Mouse (Mus musculus) frontal cortex, adult (tissue): Measurements from ENCODE around the gene Kxd1.

Experiments used
- ATAC-seq: cut with Nextera tagmentation; 2 replicates; pipeline ENCODE4 v1.9.2; 2017; ENCODE audit warnings: mild to moderate bottlenecking, moderate library complexity, mixed read lengths; ENCODE audit not compliant: low TSS enrichment

Kxd1 gene

GRCm38 (mm10) chr8:70467907-70468306 lies 59.8 kb downstream of the Kxd1 start:
- ATAC-seq: no peak

- no peak for ATAC-seq
Measured at GRCm38 (mm10) chr8:70467229-70467725, 60.5 kb downstream of the Kxd1 start.

GRCm38 (mm10) chr8:70466771-70467170 lies 61.0 kb downstream of the Kxd1 start:
- ATAC-seq: no peak

- ATAC-seq: no peak
Measured at GRCm38 (mm10) chr8:70466305-70466704, 61.5 kb downstream of the Kxd1 start.

- no peak for ATAC-seq
Measured at GRCm38 (mm10) chr8:70465701-70466100, 62.1 kb downstream of the Kxd1 start.

- ATAC-seq: no peak
Measured at GRCm38 (mm10) chr8:70464162-70464561, 63.6 kb downstream of the Kxd1 start.

- peak; percentile 83 for ATAC-seq
Measured at GRCm38 (mm10) chr8:70463306-70463705, 64.5 kb downstream of the Kxd1 start.

- ATAC-seq: peak; percentile 25; the same call in 1 of the 2 replicates
Measured at GRCm38 (mm10) chr8:70462516-70462813, 65.3 kb downstream of the Kxd1 start.

- ATAC-seq: no peak
Measured at GRCm38 (mm10) chr8:70461765-70462515, 65.8 kb downstream of the Kxd1 start.

- 0 out of 2 replicates have a peak, but pooled peaks have one; percentile 13 for ATAC-seq
Measured at GRCm38 (mm10) chr8:70460606-70461005, 67.2 kb downstream of the Kxd1 start.

- ATAC-seq: no peak
Measured at GRCm38 (mm10) chr8:70460199-70460598, 67.6 kb downstream of the Kxd1 start.

GRCm38 (mm10) chr8:70459636-70460035 lies 68.1 kb downstream of the Kxd1 start:
- no peak for ATAC-seq

- ATAC-seq: no peak
Measured at GRCm38 (mm10) chr8:70458462-70458861, 69.3 kb downstream of the Kxd1 start.
